Mouse (Mus musculus) kidney, postnatal 36 days (tissue): ENCODE results near the gene Flrt1.

Experiments
- DNase-seq, 2 experiments: peaks; one replicate each; pipeline ENCODE4 v3.0.0; 2021 to 2022; ENCODE audit warnings: mixed read lengths in 2 of 2

Flrt1 gene

GRCm38 (mm10) chr19:7105544-7105943 is at the start of gene Flrt1:
Gene Flrt1 (minus strand): TSS chr19:7105729.
- peak in 1 of 2 experiments; percentile 38 for DNase-seq

GRCm38 (mm10) chr19:7155196-7155595 is 49.7 kb upstream of the Flrt1 start:
- peak; percentile 64 to 68 for DNase-seq

- DNase-seq: no peak
These were observed 47.7 kb upstream of the Flrt1 start for GRCm38 (mm10) chr19:7153232-7153631.

GRCm38 (mm10) chr19:7151927-7152653 is 46.6 kb upstream of the Flrt1 start:
- peak; percentile 31 to 37 for DNase-seq

GRCm38 (mm10) chr19:7151300-7151926 is 45.9 kb upstream of the Flrt1 start:
- no peak for DNase-seq

- no peak for DNase-seq
These were observed 43.7 kb upstream of the Flrt1 start for GRCm38 (mm10) chr19:7149158-7149685.

GRCm38 (mm10) chr19:7148541-7149085 is 43.1 kb upstream of the Flrt1 start:
- DNase-seq: no peak

- DNase-seq: no peak
These were observed 42.6 kb upstream of the Flrt1 start for GRCm38 (mm10) chr19:7148096-7148495.

GRCm38 (mm10) chr19:7146376-7146775 is 40.8 kb upstream of the Flrt1 start:
- no peak for DNase-seq

GRCm38 (mm10) chr19:7144458-7144857 is 38.9 kb upstream of the Flrt1 start:
- DNase-seq: no peak

- DNase-seq: peak; percentile 81 to 84
These were observed 38.3 kb upstream of the Flrt1 start for GRCm38 (mm10) chr19:7143854-7144253.

- peak in 1 of 2 experiments; percentile 42 for DNase-seq
These were observed 36.8 kb upstream of the Flrt1 start for GRCm38 (mm10) chr19:7142207-7142915.

- DNase-seq: peak; percentile 48 to 64
These were observed 35.4 kb upstream of the Flrt1 start for GRCm38 (mm10) chr19:7140856-7141421.

- DNase-seq: no peak
These were observed 34.8 kb upstream of the Flrt1 start for GRCm38 (mm10) chr19:7140373-7140772.

- peak; percentile 57 to 67 for DNase-seq
These were observed 33.8 kb upstream of the Flrt1 start for GRCm38 (mm10) chr19:7139321-7139720.

- DNase-seq: no peak
These were observed 32.8 kb upstream of the Flrt1 start for GRCm38 (mm10) chr19:7138327-7138726.

GRCm38 (mm10) chr19:7136714-7137498 is 31.4 kb upstream of the Flrt1 start:
- DNase-seq: peak; percentile 69 to 88

- DNase-seq: peak; percentile 81 to 86
These were observed 30.5 kb upstream of the Flrt1 start for GRCm38 (mm10) chr19:7136016-7136415.

- peak; percentile 86 to 91 for DNase-seq
These were observed 30.0 kb upstream of the Flrt1 start for GRCm38 (mm10) chr19:7135525-7135924.

- peak; percentile 69 to 70 for DNase-seq
These were observed 29.1 kb upstream of the Flrt1 start for GRCm38 (mm10) chr19:7134631-7135091.

- no peak for DNase-seq
These were observed 27.9 kb upstream of the Flrt1 start for GRCm38 (mm10) chr19:7133436-7133835.

- no peak for DNase-seq
These were observed 24.8 kb upstream of the Flrt1 start for GRCm38 (mm10) chr19:7130317-7130716.
